In genomic region chr1:92111551-92111950, GRCm38 (mm10) we compare ENCODE assay signal across 12 mouse cellular contexts.
"Had no signal": no experiment of that assay in that cellular context is flagged by ENCODE, and none has a peak within 500 bp of the region (broad histone marks: within the 10 kb centered on the region; RNA-seq: fewer than 3 reads in every experiment).

No protein-coding gene starts in this region.

- H3K9me3 ChIP-seq: limb, embryonic 15.5 days; liver, embryonic 12.5 days; midbrain, embryonic 10.5 days; neural tube, embryonic 12.5 days had no signal

- DNase-seq: kidney, postnatal 25 days; layer of hippocampus, adult 9-11 months; layer of hippocampus, postnatal 36 days; lung, embryonic 14.5 days; lung, postnatal 10 days; lung, postnatal 4 days; midbrain, embryonic 14.5 days; thymus, postnatal 36 days had no signal

- H3K9ac ChIP-seq: limb, embryonic 15.5 days; liver, embryonic 12.5 days; lung, embryonic 14.5 days; neural tube, embryonic 12.5 days had no signal

- H3K27me3 ChIP-seq: limb, embryonic 15.5 days; liver, embryonic 12.5 days; neural tube, embryonic 12.5 days had no signal

- H3K4me3 ChIP-seq: limb, embryonic 15.5 days; liver, embryonic 12.5 days; midbrain, embryonic 10.5 days; neural tube, embryonic 12.5 days had no signal

- H3K36me3 ChIP-seq: liver, embryonic 12.5 days; neural tube, embryonic 12.5 days had no signal

- H3K4me2 ChIP-seq: limb, embryonic 15.5 days; liver, embryonic 12.5 days; lung, embryonic 14.5 days; neural tube, embryonic 12.5 days had no signal

- ATAC-seq: liver, embryonic 12.5 days had no signal

- H3K27ac ChIP-seq: limb, embryonic 15.5 days; liver, embryonic 12.5 days; midbrain, embryonic 10.5 days; neural tube, embryonic 12.5 days had no signal
